Mouse (Mus musculus) adrenal gland, postnatal 25 days (tissue): ENCODE results near the gene Csad. TPM values are rescaled to one million over a fixed set of nuclear protein-coding genes. Genes with fewer than 3 reads are reported as not detected.

Experiments used
- DNase-seq: peaks from one replicate; pipeline ENCODE4 v3.0.0; 2021; ENCODE audit warnings: mixed read lengths
- total RNA-seq: library from RNA; stranded (reverse); gene quantifications from 2 replicates; pipeline ENCODE4 v1.2.3, GENCODE M21; 2021

The Csad gene
- total RNA-seq, 1 experiment from 2014 or later, result 76.1 TPM

GRCm38 (mm10) chr15:102202971-102203834 lies 1.3 kb downstream of the Csad start, which contains the start of gene Zfp740:
Gene Zfp740, plus strand, starts transcription at chr15:102203249.
- peak; percentile 97 for DNase-seq

- no peak for DNase-seq
These were observed 5.7 kb downstream of the Csad start for GRCm38 (mm10) chr15:102198841-102199240.

- no peak for DNase-seq
These were observed 9.2 kb downstream of the Csad start for GRCm38 (mm10) chr15:102195373-102195772.

GRCm38 (mm10) chr15:102194439-102194838 lies 10.1 kb downstream of the Csad start:
- DNase-seq, result no peak

- DNase-seq, result no peak
These were observed 10.9 kb downstream of the Csad start for GRCm38 (mm10) chr15:102193652-102194051.

- no peak for DNase-seq
These were observed 11.6 kb downstream of the Csad start for GRCm38 (mm10) chr15:102192820-102193386.

- no peak for DNase-seq
These were observed 12.2 kb downstream of the Csad start for GRCm38 (mm10) chr15:102192271-102192812.

- DNase-seq, result no peak
These were observed 12.8 kb downstream of the Csad start for GRCm38 (mm10) chr15:102191699-102192098.

GRCm38 (mm10) chr15:102188883-102189282 lies 15.6 kb downstream of the Csad start:
- no peak for DNase-seq

GRCm38 (mm10) chr15:102188096-102188495 lies 16.4 kb downstream of the Csad start:
- DNase-seq, result no peak

GRCm38 (mm10) chr15:102186239-102186638 lies 18.3 kb downstream of the Csad start:
- DNase-seq, result peak; percentile 27

GRCm38 (mm10) chr15:102183076-102183475 lies 21.4 kb downstream of the Csad start:
- DNase-seq, result no peak

GRCm38 (mm10) chr15:102179924-102180323 lies 24.6 kb downstream of the Csad start:
- no peak for DNase-seq

GRCm38 (mm10) chr15:102179106-102179505 lies 25.4 kb downstream of the Csad start:
- no peak for DNase-seq

GRCm38 (mm10) chr15:102178279-102178678 lies 26.2 kb downstream of the Csad start:
- DNase-seq, result peak; percentile 80

- DNase-seq, result no peak
These were observed 27.1 kb downstream of the Csad start for GRCm38 (mm10) chr15:102177417-102177816.

- peak; percentile 28 for DNase-seq
These were observed 27.8 kb downstream of the Csad start for GRCm38 (mm10) chr15:102176571-102177316.

GRCm38 (mm10) chr15:102175736-102176319 lies 28.7 kb downstream of the Csad start:
- DNase-seq, result no peak

- DNase-seq, result no peak
These were observed 30.9 kb downstream of the Csad start for GRCm38 (mm10) chr15:102173581-102173980.

- DNase-seq, result no peak
These were observed 35.5 kb downstream of the Csad start for GRCm38 (mm10) chr15:102169064-102169463.

- DNase-seq, result peak; percentile 46
These were observed 36.9 kb downstream of the Csad start for GRCm38 (mm10) chr15:102167620-102168021.

- no peak for DNase-seq
These were observed 38.9 kb downstream of the Csad start for GRCm38 (mm10) chr15:102165468-102166100.
